Mouse (Mus musculus) retina, embryonic 14.5 days (tissue): ENCODE measurements at regions not wholly inside any gene's neighbourhood (a gene's known extent, or its start where the extent isn't known, plus 50 kb on each side); places are given as distances from the start of the nearest gene placed in this dataset.

Experiments
- DNase-seq: peaks from one replicate; pipeline ENCODE4 v3.0.0-alpha.2; 2015; ENCODE audit warnings: low spot score

- DNase-seq: no peak
These were observed 79.2 kb upstream of the Tbc1d5 start for GRCm38 (mm10) chr17:51258316-51258715.

- no peak for DNase-seq
These were observed 69.4 kb upstream of the Tbc1d5 start for GRCm38 (mm10) chr17:51248543-51248942.

- no peak for DNase-seq
These were observed 66.9 kb upstream of the Tbc1d5 start for GRCm38 (mm10) chr17:51246038-51246437.

- no peak for DNase-seq
These were observed 61.3 kb upstream of the Tbc1d5 start for GRCm38 (mm10) chr17:51240360-51240993.

GRCm38 (mm10) chr17:51239465-51239864 is 60.3 kb upstream of the Tbc1d5 start:
- DNase-seq: no peak
